Mouse (Mus musculus): ENCODE measurements around the gene Lbhd2. TPM values are rescaled to one million over a fixed set of nuclear protein-coding genes. Genes with fewer than 3 reads are reported as not detected.

Gene Lbhd2
- polyA plus RNA-seq, 1 experiment from 2014 or later: not detected

GRCm38 (mm10) chr12:111455860-111456259 lies 49.3 kb downstream of the Lbhd2 start:
- H3K4me3 ChIP-seq (ENCODE audit: low read depth, low read length): no peak overlapping the region
- no peaks in the 10 kb centered on the region for H3K9me3 ChIP-seq (ENCODE audit: control insufficient read depth, low read length)
- no peaks in the 10 kb centered on the region for H3K4me1 ChIP-seq (replicated peaks; ENCODE audit: control insufficient read depth, insufficient read depth, low read length)
- 55% methylated on average over 8 of the region's 8 CpGs for WGBS
- ATAC-seq (replicated peaks; ENCODE audit: low FRiP score) (no peak), DNase-seq (ENCODE audit: low spot score) (no peak)
- H3K36me3 ChIP-seq (ENCODE audit: control insufficient read depth, insufficient read depth, low read length): no peaks in the 10 kb centered on the region
- H3K4me2 ChIP-seq (ENCODE audit: low read depth, low read length, severe bottlenecking): no peak overlapping the region
- H3K9ac ChIP-seq (ENCODE audit: low read length): no peak overlapping the region
- peaks cover 8% of the 10 kb centered on the region for H3K27me3 ChIP-seq (ENCODE audit: control insufficient read depth, insufficient read depth, low read length)
- no peak overlapping the region for H3K27ac ChIP-seq (ENCODE audit: low read depth, low read length)

- no peak overlapping the region for H3K4me3 ChIP-seq (ENCODE audit: low read depth, low read length)
- H3K4me2 ChIP-seq (ENCODE audit: low read depth, low read length, severe bottlenecking): no peak overlapping the region
- DNase-seq (ENCODE audit: low spot score) (no peak), ATAC-seq (replicated peaks; ENCODE audit: low FRiP score) (no peak)
- H3K27ac ChIP-seq (ENCODE audit: low read depth, low read length): no peak overlapping the region
- no peaks in the 10 kb centered on the region for H3K36me3 ChIP-seq (ENCODE audit: control insufficient read depth, insufficient read depth, low read length)
- 91% methylated on average over 1 of the region's 1 CpGs for WGBS
- H3K9me3 ChIP-seq (ENCODE audit: control insufficient read depth, low read length): no peaks in the 10 kb centered on the region
- no peak overlapping the region for H3K9ac ChIP-seq (ENCODE audit: low read length)
- H3K4me1 ChIP-seq (replicated peaks; ENCODE audit: control insufficient read depth, insufficient read depth, low read length): no peaks in the 10 kb centered on the region
- peaks cover 2% of the 10 kb centered on the region; the same call in 1 of the 2 replicates for H3K27me3 ChIP-seq (ENCODE audit: control insufficient read depth, insufficient read depth, low read length)
These were observed 51.1 kb downstream of the Lbhd2 start for GRCm38 (mm10) chr12:111457742-111458141.

Other genes with a start within 250 kb of the Lbhd2 start
- 19.4 and 22.9 TPM in 2 replicates for gene Traf3, start 240.4 kb upstream of the Lbhd2 start, polyA plus RNA-seq (2014; fragmentation: Nextera tagmentation; extraction: Ambion mirVana)
- gene 4930595D18Rik, start 222.3 kb upstream of the Lbhd2 start, polyA plus RNA-seq (2014; fragmentation: Nextera tagmentation; extraction: Ambion mirVana): not detected in 2 replicates
- 0.45 TPM in 1 of 2 replicates, not detected in the other for gene Amn, start 135.7 kb upstream of the Lbhd2 start, polyA plus RNA-seq (2014; fragmentation: Nextera tagmentation; extraction: Ambion mirVana)
- 42.7 and 44.0 TPM in 2 replicates for gene Cdc42bpb, start 29.1 kb upstream of the Lbhd2 start, polyA plus RNA-seq (2014; fragmentation: Nextera tagmentation; extraction: Ambion mirVana)
- gene Exoc3l4, start 10.2 kb downstream of the Lbhd2 start, polyA plus RNA-seq (2014; fragmentation: Nextera tagmentation; extraction: Ambion mirVana): 3.0 and 3.3 TPM in 2 replicates
- 1.5 and 2.0 TPM in 2 replicates for gene Tnfaip2, start 35.7 kb downstream of the Lbhd2 start, polyA plus RNA-seq (2014; fragmentation: Nextera tagmentation; extraction: Ambion mirVana)
- gene Gm266, start 79.0 kb downstream of the Lbhd2 start, polyA plus RNA-seq (2014; fragmentation: Nextera tagmentation; extraction: Ambion mirVana): 4.7 and 5.0 TPM in 2 replicates
- 673 and 736 TPM in 2 replicates for gene Eif5, start 131.2 kb downstream of the Lbhd2 start, polyA plus RNA-seq (2014; fragmentation: Nextera tagmentation; extraction: Ambion mirVana)
- 69.1 and 81.1 TPM in 2 replicates for gene Mark3, start 167.7 kb downstream of the Lbhd2 start, polyA plus RNA-seq (2014; fragmentation: Nextera tagmentation; extraction: Ambion mirVana)